Mouse (Mus musculus) monocyte, adult 5-6 weeks (primary cell): ENCODE results near the gene Fam49a. TPM values are rescaled to one million over a fixed set of nuclear protein-coding genes. Genes with fewer than 3 reads are reported as not detected.
"Not testable (repeated sequence)": the region's sequence is repeated elsewhere in the genome, so short reads cannot be mapped to it uniquely, and the experiment has no call there.

Experiments used
- ATAC-seq: fragments of 153-309, 156-312 bp; replicated peaks from 2 replicates; pipeline ENCODE4 v1.8.0; 2017; ENCODE audit warnings: mild to moderate bottlenecking; ENCODE audit not compliant: low TSS enrichment, insufficient number of reproducible peaks, severe bottlenecking, poor library complexity, low FRiP score
- total RNA-seq: library from RNA; stranded (forward); fragments of 200-1000, 200-491, 200-594 nt; gene quantifications from 3 replicates; pipeline ENCODE4 v1.2.3, GENCODE M21; 2017

Fam49a gene
- total RNA-seq, 1 experiment from 2014 or later = 246 TPM

- ATAC-seq = peak; percentile 54
Measured at GRCm38 (mm10) chr12:12301149-12301548, 39.2 kb downstream of the Fam49a start.

GRCm38 (mm10) chr12:12301815-12302214, 39.9 kb downstream of the Fam49a start:
- ATAC-seq = peak; percentile 80

GRCm38 (mm10) chr12:12306214-12306613, 44.3 kb downstream of the Fam49a start:
- ATAC-seq = no peak

- ATAC-seq = no peak
Measured at GRCm38 (mm10) chr12:12306814-12307213, 44.9 kb downstream of the Fam49a start.

GRCm38 (mm10) chr12:12307245-12307644, 45.3 kb downstream of the Fam49a start:
- ATAC-seq = no peak

- 0 out of 2 replicates have a peak, but pooled peaks have one; percentile 51 for ATAC-seq
Measured at GRCm38 (mm10) chr12:12313437-12313836, 51.5 kb downstream of the Fam49a start.

- ATAC-seq = no peak
Measured at GRCm38 (mm10) chr12:12313919-12314318, 52.0 kb downstream of the Fam49a start.

- no peak for ATAC-seq
Measured at GRCm38 (mm10) chr12:12314326-12314725, 52.4 kb downstream of the Fam49a start.

GRCm38 (mm10) chr12:12315011-12315410, 53.1 kb downstream of the Fam49a start:
- ATAC-seq = no peak

- ATAC-seq = no peak
Measured at GRCm38 (mm10) chr12:12316956-12317355, 55.0 kb downstream of the Fam49a start.

- no peak for ATAC-seq
Measured at GRCm38 (mm10) chr12:12317606-12318005, 55.7 kb downstream of the Fam49a start.

- ATAC-seq = no peak
Measured at GRCm38 (mm10) chr12:12318140-12318734, 56.3 kb downstream of the Fam49a start.

GRCm38 (mm10) chr12:12320693-12321092, 58.8 kb downstream of the Fam49a start:
- ATAC-seq = peak; percentile 72

GRCm38 (mm10) chr12:12321111-12321510, 59.2 kb downstream of the Fam49a start:
- no peak for ATAC-seq

GRCm38 (mm10) chr12:12323084-12323483, 61.1 kb downstream of the Fam49a start:
- ATAC-seq = no peak

- 0 out of 2 replicates have a peak, but pooled peaks have one; percentile 20 for ATAC-seq
Measured at GRCm38 (mm10) chr12:12323616-12324223, 61.8 kb downstream of the Fam49a start.

GRCm38 (mm10) chr12:12324266-12324665, 62.3 kb downstream of the Fam49a start:
- not testable (repeated sequence) for ATAC-seq

- ATAC-seq = 0 out of 2 replicates have a peak, but pooled peaks have one; percentile 13
Measured at GRCm38 (mm10) chr12:12333526-12334310, 71.8 kb downstream of the Fam49a start.

- ATAC-seq = no peak
Measured at GRCm38 (mm10) chr12:12334486-12334885, 72.5 kb downstream of the Fam49a start.

- ATAC-seq = no peak
Measured at GRCm38 (mm10) chr12:12335566-12335965, 73.6 kb downstream of the Fam49a start.
